Mouse (Mus musculus) liver, embryonic 12.5 days (tissue): ENCODE measurements around the gene Elovl3. TPM values are rescaled to one million over a fixed set of nuclear protein-coding genes. Genes with fewer than 3 reads are reported as not detected.

ENCODE experiments used
- ATAC-seq: fragments of 200-750 bp; cut with Nextera tagmentation; 2 replicates; pipeline ENCODE4 v1.8.0; 2017; ENCODE audit warnings: moderate number of reproducible peaks, mild to moderate bottlenecking, moderate library complexity
- H3K27ac ChIP-seq: fragments of 300-500 bp; sonication (generic); 2 replicates; pipeline ENCODE4 v1.5.1; 2016; ENCODE audit warnings: mild to moderate bottlenecking
- H3K27me3 ChIP-seq: fragments of 300-500 bp; sonication (generic); replicated peaks from 2 replicates; pipeline ENCODE4 v1.6.1; 2016; ENCODE audit warnings: mild to moderate bottlenecking, moderate library complexity
- H3K36me3 ChIP-seq: fragments of 300-500 bp; sonication (generic); 2 replicates; pipeline ENCODE4 v1.6.1; 2016; ENCODE audit warnings: mild to moderate bottlenecking, moderate library complexity
- H3K4me1 ChIP-seq: fragments of 300-500 bp; sonication (generic); 2 replicates; pipeline ENCODE4 v1.6.1; 2016
- H3K4me2 ChIP-seq: fragments of 300-500 bp; sonication (generic); 2 replicates; pipeline ENCODE4 v1.6.1; 2016; ENCODE audit warnings: mild to moderate bottlenecking, moderate library complexity
- H3K4me3 ChIP-seq: fragments of 300-500 bp; sonication (generic); 2 replicates; pipeline ENCODE4 v1.5.1; 2016; ENCODE audit warnings: mild to moderate bottlenecking, moderate library complexity
- H3K9ac ChIP-seq: fragments of 300-500 bp; sonication (generic); 2 replicates; pipeline ENCODE4 v1.6.1; 2016; ENCODE audit warnings: mild to moderate bottlenecking, moderate library complexity
- H3K9me3 ChIP-seq: fragments of 300-500 bp; sonication (generic); replicated peaks from 2 replicates; pipeline ENCODE4 v1.6.1; 2016; ENCODE audit warnings: mild to moderate bottlenecking, moderate library complexity
- WGBS: fragments of 180-500 bp; shearing (Covaris S2); methylation state at CpG from one replicate; pipeline ENCODE4 v1.1.7; 2016; ENCODE audit not compliant: insufficient replicate concordance; 5-methylcytosine and 5-hydroxymethylcytosine counted together
- polyA plus RNA-seq: library from polyadenylated mRNA; unstranded; fragments of >200 nt; fragmentation: Nextera tagmentation; extraction: Ambion mirVana; gene quantifications from 2 replicates; pipeline ENCODE4 v1.2.1, GENCODE M21; 2016

Gene Elovl3
- polyA plus RNA-seq, 1 experiment from 2014 or later: not detected

DNA sequence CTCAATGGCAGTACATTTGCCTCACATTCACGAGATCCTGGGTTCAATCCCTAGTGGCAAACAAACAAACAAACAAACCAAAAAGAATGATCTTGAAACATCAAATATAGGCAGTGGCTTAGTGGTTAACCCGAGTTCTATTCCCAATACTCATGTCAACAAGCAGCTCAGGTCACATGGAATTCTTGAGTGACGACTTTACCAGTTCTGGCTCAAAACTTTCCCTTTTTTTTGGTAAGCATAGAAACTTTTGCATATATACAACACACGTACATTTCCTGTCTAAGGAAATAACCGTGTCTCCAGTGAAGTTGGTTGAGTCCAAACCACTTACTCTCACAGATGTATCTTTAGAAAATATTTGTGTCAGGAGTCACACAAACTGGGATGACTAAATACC is 40.8 kb downstream of the Elovl3 start:
- Histone ChIP-seq H3K9me3 (no peaks in the 10 kb centered on the region), H3K36me3 (peaks cover 22% of the 10 kb centered on the region), H3K27ac (no peak overlapping the region), H3K27me3 (no peaks in the 10 kb centered on the region), H3K9ac (no peak overlapping the region), H3K4me3 (no peak overlapping the region), H3K4me1 (no peaks in the 10 kb centered on the region), H3K4me2 (no peak overlapping the region)
- 68% methylated on average over 5 of the region's 5 CpGs for WGBS
- no peak for ATAC-seq

DNA sequence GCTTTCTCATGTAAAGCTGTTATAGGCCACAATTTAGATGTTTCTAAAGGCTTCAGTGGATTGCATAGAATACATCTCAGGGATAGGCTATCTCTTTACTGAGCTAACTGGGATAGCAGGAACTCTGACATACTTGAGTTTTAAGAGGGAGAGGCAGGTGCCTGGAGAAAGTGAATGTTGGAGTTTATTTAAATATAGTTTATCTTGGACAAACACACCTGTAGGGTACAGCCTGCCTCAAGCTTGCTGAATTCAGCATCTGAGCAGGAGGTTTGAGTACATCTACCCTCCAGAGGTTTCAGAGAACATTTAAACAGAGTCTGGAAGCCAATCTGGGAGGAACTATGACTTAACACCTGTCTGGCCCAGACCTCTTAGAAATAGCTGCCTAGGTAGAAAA is 43.5 kb downstream of the Elovl3 start:
- Histone ChIP-seq H3K27ac (no peak overlapping the region), H3K4me2 (no peak overlapping the region), H3K27me3 (no peaks in the 10 kb centered on the region), H3K36me3 (peaks cover 22% of the 10 kb centered on the region), H3K9ac (no peak overlapping the region), H3K9me3 (no peaks in the 10 kb centered on the region), H3K4me1 (no peaks in the 10 kb centered on the region), H3K4me3 (no peak overlapping the region)
- ATAC-seq: no peak

DNA sequence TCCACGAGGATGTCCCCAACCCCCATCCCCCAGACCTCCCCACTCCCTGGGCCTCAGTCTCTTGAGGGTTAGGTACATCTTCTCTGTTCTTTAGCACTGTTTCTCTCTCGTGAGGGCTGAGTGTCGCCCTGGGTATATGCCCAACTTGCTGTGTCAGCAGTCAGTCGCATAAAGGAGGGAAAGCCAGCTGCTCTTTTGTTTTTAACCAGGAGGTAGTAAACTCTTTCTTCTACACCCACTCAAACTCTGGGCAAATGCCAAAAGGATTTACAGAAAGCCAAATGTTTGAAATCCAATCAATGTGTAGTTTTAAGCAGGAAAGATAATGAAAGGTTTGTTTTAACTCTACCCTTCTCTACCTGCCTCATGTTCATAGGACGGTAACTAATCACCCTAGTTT is 45.3 kb downstream of the Elovl3 start:
- no peak for ATAC-seq
- Histone ChIP-seq H3K36me3 (peaks cover 5% of the 10 kb centered on the region), H3K9me3 (no peaks in the 10 kb centered on the region), H3K27ac (no peak overlapping the region), H3K4me1 (no peaks in the 10 kb centered on the region), H3K4me2 (no peak overlapping the region), H3K9ac (no peak overlapping the region), H3K4me3 (no peak overlapping the region), H3K27me3 (no peaks in the 10 kb centered on the region)
- 67% methylated on average over 5 of the region's 5 CpGs for WGBS

DNA sequence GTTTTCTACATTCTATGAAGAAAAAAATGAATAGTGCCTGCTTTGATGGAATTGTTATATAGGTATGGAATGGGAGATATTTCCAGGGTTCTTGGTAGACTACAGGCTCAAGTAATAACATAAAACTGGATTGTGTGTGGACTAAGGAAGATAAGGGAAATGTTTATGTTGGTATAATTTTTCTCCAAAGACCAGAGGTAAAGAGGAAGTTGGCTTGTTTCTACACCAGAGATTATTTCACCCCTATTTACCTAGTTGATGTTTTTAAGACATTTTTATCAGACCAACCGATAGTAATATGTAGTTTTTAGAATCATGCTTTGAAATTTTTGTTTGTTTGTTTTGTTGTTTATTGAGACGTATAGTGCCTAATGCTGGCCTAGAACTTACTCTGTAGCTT is 48.6 kb downstream of the Elovl3 start:
- H3K27ac ChIP-seq: no peak overlapping the region
- no peaks in the 10 kb centered on the region for H3K27me3 ChIP-seq
- no peak overlapping the region for H3K4me2 ChIP-seq
- no peak overlapping the region for H3K4me3 ChIP-seq
- no peak overlapping the region for H3K9ac ChIP-seq
- ATAC-seq: no peak
- WGBS: 85% methylated on average over 2 of the region's 2 CpGs
- H3K9me3 ChIP-seq: no peaks in the 10 kb centered on the region
- H3K4me1 ChIP-seq: no peaks in the 10 kb centered on the region
- peaks cover 9% of the 10 kb centered on the region for H3K36me3 ChIP-seq

- peaks cover 9% of the 10 kb centered on the region for H3K36me3 ChIP-seq
- H3K4me2 ChIP-seq: no peak overlapping the region
- no peak overlapping the region for H3K9ac ChIP-seq
- H3K27ac ChIP-seq: no peak overlapping the region
- H3K9me3 ChIP-seq: no peaks in the 10 kb centered on the region
- ATAC-seq: no peak
- H3K27me3 ChIP-seq: no peaks in the 10 kb centered on the region
- WGBS: 85% methylated on average over 3 of the region's 3 CpGs
- peaks cover 7% of the 10 kb centered on the region; the same call in 1 of the 2 replicates for H3K4me1 ChIP-seq
- no peak overlapping the region for H3K4me3 ChIP-seq
Measured at GRCm38 (mm10) chr19:46182241-46182640, 50.5 kb downstream of the Elovl3 start.

Other genes starting within 250 kb of the Elovl3 start
- gene Armh3, start 133.4 kb upstream of the Elovl3 start, polyA plus RNA-seq: 6.5 TPM in 2 replicates
- 3.5 and 3.9 TPM in 2 replicates for gene Hps6, start 128.4 kb upstream of the Elovl3 start, polyA plus RNA-seq
- 34.8 and 36.0 TPM in 2 replicates for gene Pprc1, start 87.0 kb upstream of the Elovl3 start, polyA plus RNA-seq
- 53.2 and 53.4 TPM in 2 replicates for gene Ldb1, start 86.7 kb upstream of the Elovl3 start, polyA plus RNA-seq
- gene Nolc1, start 56.0 kb upstream of the Elovl3 start, polyA plus RNA-seq: 136 and 147 TPM in 2 replicates
- 0.59 and 0.94 TPM in 2 replicates for gene Pitx3, start 16.4 kb downstream of the Elovl3 start, polyA plus RNA-seq
- 27.7 and 30.6 TPM in 2 replicates for gene Gbf1, start 20.6 kb downstream of the Elovl3 start, polyA plus RNA-seq
- 5.6 and 6.1 TPM in 2 replicates for gene Nfkb2, start 172.4 kb downstream of the Elovl3 start, polyA plus RNA-seq
- 10.7 and 11.3 TPM in 2 replicates for gene Psd, start 195.3 kb downstream of the Elovl3 start, polyA plus RNA-seq
- gene Fbxl15, start 196.3 kb downstream of the Elovl3 start, polyA plus RNA-seq: 13.4 and 13.5 TPM in 2 replicates
- 97.6 and 99.1 TPM in 2 replicates for gene Cuedc2, start 206.8 kb downstream of the Elovl3 start, polyA plus RNA-seq
- 13.2 and 14.5 TPM in 2 replicates for gene Mfsd13a, start 209.2 kb downstream of the Elovl3 start, polyA plus RNA-seq
- gene 2310034G01Rik, start 218.4 kb downstream of the Elovl3 start, polyA plus RNA-seq: 0.37 and 0.41 TPM in 2 replicates